Mouse (Mus musculus): Measurements from ENCODE around the gene Dram1.

The Dram1 gene

GRCm38 (mm10) chr10:88284343-88284990, 94.4 kb downstream of the Dram1 start:
- no peak for DNase-seq (ENCODE audit: low spot score in 2 of 2)

- DNase-seq (ENCODE audit: low spot score in 2 of 2), result no peak
These were observed 97.2 kb downstream of the Dram1 start for GRCm38 (mm10) chr10:88281699-88282098.

- no peak for DNase-seq (ENCODE audit: low spot score in 2 of 2)
These were observed 104.8 kb downstream of the Dram1 start for GRCm38 (mm10) chr10:88274045-88274444.
